ENCODE assay signal across 7 mouse cellular contexts in genomic region chr12:108240953-108241588, GRCm38 (mm10). TPM values are rescaled to one million over a fixed set of nuclear protein-coding genes. Genes with fewer than 3 reads are reported as not detected.
DNase-seq lines count a peak whose midpoint lies in the region; ATAC-seq lines count a peak whose summit lies in the region.

No protein-coding gene starts in this region.

- H3K27me3 ChIP-seq in embryonic facial prominence, embryonic 11.5 days (ENCODE audit: control insufficient read depth, insufficient read depth, low read length) = no peaks in the 10 kb centered on the region
- no peaks in the 10 kb centered on the region for H3K27me3 ChIP-seq in intestine, embryonic 16.5 days (replicated peaks; ENCODE audit: control insufficient read depth, insufficient read depth, low read length)

- H3K4me2 ChIP-seq in embryonic facial prominence, embryonic 11.5 days (ENCODE audit: low read depth, low read length) = no peak overlapping the region
- H3K4me2 ChIP-seq in intestine, embryonic 16.5 days (ENCODE audit: low read depth, low read length) = no peak overlapping the region

- peak overlapping the region; percentile 15 for H3K9ac ChIP-seq in embryonic facial prominence, embryonic 11.5 days (replicated peaks; ENCODE audit: low read length)
- H3K9ac ChIP-seq in intestine, embryonic 16.5 days (ENCODE audit: low read depth, low read length) = no peak overlapping the region; the same call in 1 of the 2 replicates

- no peak overlapping the region for H3K27ac ChIP-seq in embryonic facial prominence, embryonic 11.5 days (replicated peaks; ENCODE audit: low read depth, low read length)
- H3K27ac ChIP-seq in intestine, embryonic 16.5 days (ENCODE audit: low read length) = peak overlapping the region; percentile 1; the same call in 1 of the 2 replicates

- H3K9me3 ChIP-seq in embryonic facial prominence, embryonic 11.5 days (replicated peaks; ENCODE audit: control insufficient read depth, low read length) = no peaks in the 10 kb centered on the region
- no peaks in the 10 kb centered on the region for H3K9me3 ChIP-seq in intestine, embryonic 16.5 days (ENCODE audit: control insufficient read depth, low read length)

- 26% methylated on average over 21 of the region's 21 CpGs for WGBS in embryonic facial prominence, embryonic 11.5 days
- 43% methylated on average over 21 of the region's 21 CpGs for WGBS in intestine, embryonic 16.5 days

- no peaks in the 10 kb centered on the region for H3K36me3 ChIP-seq in embryonic facial prominence, embryonic 11.5 days (replicated peaks; ENCODE audit: control insufficient read depth, insufficient read depth, low read depth, low read length)
- no peaks in the 10 kb centered on the region for H3K36me3 ChIP-seq in intestine, embryonic 16.5 days (ENCODE audit: control insufficient read depth, insufficient read depth, low read length)

- DNase-seq in right cerebral cortex, adult 18-20 months = peak; percentile 67
- no peak for DNase-seq in right cerebral cortex, postnatal 4 days
- peak; percentile 37 for DNase-seq in embryonic facial prominence, embryonic 11.5 days (ENCODE audit: low spot score)
- DNase-seq in neural tube, embryonic 10.5 days (ENCODE audit: extremely low spot score, low spot score) = peak; percentile 87
- DNase-seq in ovary, postnatal 14 days (ENCODE audit: low spot score) = no peak
- no peak for DNase-seq in ovary, postnatal 10 days (ENCODE audit: low spot score)

- no peak overlapping the region for H3K4me3 ChIP-seq in embryonic facial prominence, embryonic 11.5 days (ENCODE audit: low read depth, low read length)
- no peak overlapping the region for H3K4me3 ChIP-seq in intestine, embryonic 16.5 days (ENCODE audit: low read length)

- H3K4me1 ChIP-seq in embryonic facial prominence, embryonic 11.5 days (ENCODE audit: control insufficient read depth, insufficient read depth, low read length) = peaks cover 22% of the 10 kb centered on the region
- peaks cover 83% of the 10 kb centered on the region for H3K4me1 ChIP-seq in intestine, embryonic 16.5 days (ENCODE audit: control insufficient read depth, insufficient read depth, low read length)

- peak; percentile 29 for ATAC-seq in embryonic facial prominence, embryonic 11.5 days (replicated peaks; ENCODE audit: insufficient number of reproducible peaks, low FRiP score, low TSS enrichment, low read depth)
- no peak for ATAC-seq in intestine, embryonic 16.5 days

RNA-seq across cellular contexts. Expression of gene Ccdc85c, which starts 34.2 kb away (rescaled TPM):
- polyA plus RNA-seq in embryonic facial prominence, embryonic 11.5 days (2014; fragmentation: Nextera tagmentation; extraction: Ambion mirVana) = 8.4 and 9.8 TPM in 2 replicates
- 4.8 and 7.1 TPM in 2 replicates for polyA plus RNA-seq in intestine, embryonic 16.5 days (2015; fragmentation: Nextera tagmentation; extraction: Ambion mirVana)

Comparison
In these comparisons a context has a peak if more than half of its experiments do, and no peak if none do; other contexts are left out.
1. DNase-seq: peak in right cerebral cortex, adult 18-20 months (single experiment), embryonic facial prominence, embryonic 11.5 days (single experiment) and neural tube, embryonic 10.5 days (single experiment); none in right cerebral cortex, postnatal 4 days (single experiment), ovary, postnatal 14 days (single experiment) and ovary, postnatal 10 days (single experiment).